Mouse (Mus musculus) frontal cortex, postnatal 14 days (tissue): Measurements from ENCODE around the gene Btbd18.
A peak's percentile ranks its signal among the peaks of the same experiment; 100 is the strongest.

ENCODE experiments used
- DNase-seq, 2 experiments: peaks; one replicate each; pipeline ENCODE4 v3.0.0; 2022; ENCODE audit warnings: low spot score in 2 of 2

Gene Btbd18

DNA sequence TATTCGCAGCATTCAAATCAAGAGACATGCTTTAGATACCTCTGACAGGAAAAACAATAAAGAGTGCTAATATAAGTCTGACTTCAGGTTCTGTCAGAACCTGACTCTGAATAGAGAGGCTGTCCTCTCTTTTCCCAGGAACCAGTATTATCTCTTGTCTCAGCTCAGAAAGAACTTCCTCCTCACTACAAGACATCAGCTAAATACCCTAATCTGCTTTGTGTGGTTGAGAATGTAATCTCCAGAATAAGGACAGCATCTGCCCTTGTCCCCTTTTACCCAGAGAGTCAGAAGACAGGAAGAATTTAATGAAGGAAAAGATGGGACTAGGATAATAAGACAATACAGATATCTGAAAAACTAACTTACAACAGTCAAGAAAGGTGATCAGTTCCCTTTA lies 44.6 kb downstream of the Btbd18 start:
- no peak for DNase-seq

DNA sequence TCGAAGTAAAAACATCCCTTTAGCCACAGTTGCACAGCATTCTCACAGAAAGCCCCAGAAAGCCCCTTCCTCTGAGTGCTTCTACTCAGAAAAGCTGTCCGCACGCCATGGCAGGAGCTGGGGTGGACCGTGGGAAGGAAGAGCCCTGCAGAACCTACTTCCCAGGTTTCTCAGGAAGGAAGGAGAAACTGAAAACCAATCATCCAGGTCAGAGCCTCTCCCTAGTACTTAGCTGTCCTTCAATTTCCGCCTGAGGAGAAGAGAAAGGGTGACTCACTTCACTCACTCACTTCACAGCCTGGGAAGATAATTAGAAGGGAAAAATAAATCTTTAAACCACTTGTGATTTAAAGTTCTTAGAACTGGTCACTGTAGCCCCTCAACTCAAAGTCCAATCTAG lies 45.5 kb downstream of the Btbd18 start:
- no peak for DNase-seq

GRCm38 (mm10) chr2:84705295-84705694 lies 46.4 kb downstream of the Btbd18 start:
- DNase-seq: no peak

DNA sequence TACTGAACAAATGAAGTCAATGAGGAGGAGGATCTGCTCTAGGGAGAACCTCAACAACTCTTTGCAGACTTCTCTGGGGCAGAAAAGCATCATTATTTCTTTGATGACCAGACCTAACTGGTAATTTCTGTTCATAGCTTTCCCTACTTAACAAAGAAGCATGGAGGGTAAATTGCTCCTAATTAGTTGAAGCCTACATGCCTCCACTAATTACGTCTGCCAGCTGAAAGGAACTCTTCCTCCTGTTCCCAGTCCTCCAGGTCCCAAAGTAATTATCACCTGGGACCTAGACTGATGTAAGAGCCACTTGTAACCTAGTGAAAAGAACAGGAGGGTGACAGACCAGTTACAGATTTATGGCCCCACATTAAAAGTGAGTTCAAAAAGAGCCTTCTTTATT lies 48.6 kb downstream of the Btbd18 start:
- DNase-seq: no peak

GRCm38 (mm10) chr2:84711898-84712297 lies 53.0 kb downstream of the Btbd18 start:
- DNase-seq: no peak

GRCm38 (mm10) chr2:84714422-84714810 lies 55.5 kb downstream of the Btbd18 start:
- no peak for DNase-seq

DNA sequence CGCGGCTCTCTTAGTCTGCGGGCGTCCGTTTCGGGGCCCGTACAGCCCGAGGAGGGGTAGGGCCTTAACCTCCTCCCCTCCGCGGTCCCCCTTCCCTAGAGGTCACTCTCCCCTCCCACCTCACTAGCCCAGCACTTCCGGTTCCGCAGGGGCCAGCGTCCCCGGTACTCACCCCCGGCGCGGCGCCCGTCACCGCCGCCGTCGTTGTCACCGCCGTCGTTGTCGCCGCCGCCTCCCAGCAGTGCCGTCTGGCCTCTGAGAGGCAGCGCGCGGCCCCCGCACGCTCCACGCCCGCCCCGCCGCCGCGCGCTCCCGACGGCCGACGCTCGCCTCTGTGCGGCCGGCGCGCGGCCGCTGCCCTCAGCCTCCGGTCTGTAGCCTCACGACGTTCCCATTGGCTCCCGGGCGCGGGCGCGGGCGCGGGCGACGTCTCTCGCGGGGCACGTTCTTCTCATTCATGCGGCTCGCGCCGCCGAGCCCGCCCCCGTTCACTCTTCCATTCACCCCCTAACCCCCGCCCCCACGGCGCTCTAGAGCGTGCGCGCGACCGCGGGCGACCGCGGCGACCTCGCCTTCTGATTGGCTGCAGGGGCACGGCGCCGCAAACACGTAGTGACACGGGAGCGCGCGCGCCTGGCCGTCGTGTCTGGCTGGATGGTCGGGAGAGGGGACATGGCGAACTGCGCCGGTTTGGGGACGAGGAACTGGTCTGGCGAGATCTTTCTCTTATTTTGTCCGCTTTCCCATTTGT lies 56.1 kb downstream of the Btbd18 start, which contains the start of gene Zdhhc5:
Gene Zdhhc5 (minus strand): TSS at position 370 of the 751 bp plus-strand sequence.
- DNase-seq: peak; percentile 97

GRCm38 (mm10) chr2:84715562-84716361 lies 56.9 kb downstream of the Btbd18 start:
- DNase-seq: peak; percentile 57 to 87

DNA sequence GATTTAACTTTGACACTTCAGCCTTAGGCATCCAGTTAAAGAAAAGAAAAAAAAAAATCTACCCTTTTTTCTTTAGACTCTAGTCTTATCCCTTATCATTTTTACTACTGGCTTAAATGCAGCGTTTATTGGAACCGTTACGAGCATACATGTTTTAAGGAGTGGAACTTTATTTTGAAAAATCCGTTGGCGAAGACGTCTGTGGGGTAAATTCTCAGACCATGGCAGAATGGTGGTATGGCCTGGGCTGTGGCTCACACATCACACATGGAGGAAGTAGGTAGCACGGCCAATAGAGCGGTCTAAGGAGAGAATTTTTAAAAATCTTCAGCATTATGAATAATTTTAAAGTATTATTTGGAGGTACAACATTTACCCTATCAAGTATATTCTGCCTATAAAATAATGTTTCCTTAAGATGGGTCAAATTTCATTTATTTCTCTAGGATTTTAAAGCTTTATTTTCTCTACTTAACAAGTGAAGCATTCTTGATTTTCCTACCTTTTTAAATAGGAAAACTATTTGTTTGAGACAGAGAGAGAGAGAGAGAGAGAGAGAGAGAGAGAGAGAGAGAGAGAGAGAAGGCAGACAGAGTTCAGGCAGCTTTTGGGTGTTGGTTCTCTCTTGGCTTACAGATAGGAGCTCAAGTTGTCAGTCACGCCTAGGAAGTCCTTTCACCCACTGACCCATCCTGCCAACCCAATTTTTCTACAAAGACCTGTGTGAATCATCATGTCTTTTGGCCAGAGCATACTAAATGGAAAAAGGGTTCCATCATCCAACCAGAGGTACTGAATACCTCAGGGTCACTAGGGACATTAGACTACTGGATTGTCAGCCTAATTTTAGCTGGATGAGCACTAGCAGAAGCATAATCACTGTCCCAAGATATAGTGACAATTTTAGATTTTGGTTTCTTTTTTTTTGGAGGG lies 57.8 kb downstream of the Btbd18 start:
- no peak for DNase-seq

DNA sequence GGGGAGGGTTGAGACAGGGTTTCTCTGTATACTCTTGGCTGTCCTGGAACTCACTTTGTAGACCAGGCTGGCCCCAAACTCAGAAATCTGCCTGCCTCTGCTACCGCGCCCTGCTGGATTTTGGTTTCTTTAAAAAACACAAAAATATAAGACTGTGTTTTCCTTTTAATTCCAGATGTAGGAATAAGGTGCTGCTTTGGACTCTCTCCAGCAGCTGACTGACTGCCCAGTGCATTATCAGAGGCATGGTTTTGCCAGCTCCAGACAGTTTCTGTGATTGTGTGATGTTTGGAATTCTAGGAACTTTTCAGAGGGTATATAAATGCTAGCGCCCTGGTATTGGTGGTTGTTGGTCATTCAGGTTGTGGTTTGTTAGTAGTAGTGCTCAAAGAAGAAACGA lies 58.5 kb downstream of the Btbd18 start:
- DNase-seq: no peak
